Mouse (Mus musculus): ENCODE results near the gene Mllt10. TPM values are rescaled to one million over a fixed set of nuclear protein-coding genes. Genes with fewer than 3 reads are reported as not detected.

Mllt10 gene
- total and polyA plus RNA-seq, 2 experiments from 2014 or later, result 28.9 to 96.5 TPM

DNA sequence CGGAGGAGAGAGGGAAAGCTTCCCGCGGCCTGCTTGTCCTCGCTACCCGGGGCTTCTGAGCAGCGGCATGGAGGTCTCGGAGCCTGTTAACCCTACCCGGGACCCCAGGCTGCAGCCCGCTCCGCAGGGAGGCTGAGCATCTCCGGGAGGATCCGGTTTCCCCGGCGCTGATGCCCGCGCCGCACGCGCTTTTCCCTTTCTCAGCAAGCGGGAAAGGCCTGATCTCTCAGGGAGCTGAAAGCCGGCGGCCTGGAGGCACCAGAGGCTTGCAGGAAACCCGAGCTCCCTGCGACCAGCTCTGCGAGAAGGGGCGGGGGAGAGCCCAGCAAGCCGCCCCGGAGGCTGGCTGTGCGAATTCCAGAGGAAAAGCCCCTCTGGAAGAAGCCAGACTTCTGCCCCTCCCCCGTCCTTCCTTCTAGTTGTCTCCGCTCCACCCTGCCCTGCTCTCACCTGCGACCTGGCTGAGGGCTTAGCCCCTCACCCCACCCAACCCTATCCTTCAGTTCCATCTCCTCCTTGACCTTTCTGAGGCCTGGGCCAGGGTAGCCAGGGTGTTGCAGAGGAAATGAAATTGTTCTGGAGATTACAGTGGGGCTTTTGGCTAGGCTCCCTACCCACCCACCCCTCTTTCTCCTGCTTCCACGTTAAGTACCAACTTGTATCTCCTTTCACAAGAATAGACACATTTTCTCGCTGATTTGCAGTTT lies 23.1 kb upstream of the Mllt10 start:
- Histone ChIP-seq H3K9me3 (ENCODE audit: low read length) (no peaks in the 10 kb centered on the region), H3K27me3 (ENCODE audit: insufficient read depth, low read length) (no peaks in the 10 kb centered on the region), H3K4me2 (ENCODE audit: low read depth, low read length, poor library complexity, severe bottlenecking) (peak overlapping the region; percentile 80), H3K36me3 (ENCODE audit: insufficient read depth, low read length) (no peaks in the 10 kb centered on the region), H3K4me3 (ENCODE audit: low read depth, low read length) (peak overlapping the region; percentile 36), H3K27ac (ENCODE audit: low read depth, low read length) (no peak overlapping the region), H3K4me1 (ENCODE audit: insufficient read depth, low read length) (peaks cover 13% of the 10 kb centered on the region; the same call in 1 of the 2 replicates), H3K9ac (replicated peaks; ENCODE audit: low read length, poor library complexity, severe bottlenecking) (peak overlapping the region; percentile 55)
- DNase-seq (ENCODE audit: low spot score) (peak; percentile 68), ATAC-seq (ENCODE audit: low FRiP score) (no peak)
- no peak for TF ChIP-seq CTCF (IDR thresholded peaks at IDR 0.05)
- WGBS, result 14% methylated on average over 29 of the region's 34 CpGs

DNA sequence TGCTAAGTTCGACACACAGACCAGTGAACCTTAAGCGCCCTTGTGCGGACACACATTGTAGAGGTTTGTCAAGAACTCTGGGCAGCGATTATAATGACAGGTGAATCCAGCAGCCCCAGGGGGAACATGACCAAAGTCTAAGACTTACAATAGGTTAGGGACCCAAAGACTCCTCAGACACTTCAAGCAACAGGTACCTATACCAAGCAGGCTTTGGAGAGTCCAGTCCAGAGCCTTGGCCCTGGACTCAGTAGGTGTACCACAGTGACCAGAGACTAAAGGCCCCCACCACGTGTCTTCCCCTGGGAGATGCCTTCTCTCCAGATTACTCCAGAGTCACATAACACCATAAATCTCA lies 22.5 kb upstream of the Mllt10 start:
- no peak for TF ChIP-seq CTCF (IDR thresholded peaks at IDR 0.05)
- H3K27ac ChIP-seq (ENCODE audit: low read depth, low read length), result no peak overlapping the region
- 60% methylated on average over 5 of the region's 5 CpGs for WGBS
- H3K27me3 ChIP-seq (ENCODE audit: insufficient read depth, low read length), result no peaks in the 10 kb centered on the region
- ATAC-seq (ENCODE audit: low FRiP score), result no peak
- no peak overlapping the region for H3K4me3 ChIP-seq (ENCODE audit: low read depth, low read length)
- no peak overlapping the region for H3K4me2 ChIP-seq (ENCODE audit: low read depth, low read length, poor library complexity, severe bottlenecking)
- DNase-seq (ENCODE audit: low spot score), result no peak
- no peaks in the 10 kb centered on the region for H3K36me3 ChIP-seq (ENCODE audit: insufficient read depth, low read length)
- H3K9ac ChIP-seq (replicated peaks; ENCODE audit: low read length, poor library complexity, severe bottlenecking), result no peak overlapping the region
- H3K9me3 ChIP-seq (ENCODE audit: low read length), result no peaks in the 10 kb centered on the region
- peaks cover 10% of the 10 kb centered on the region; the same call in 1 of the 2 replicates for H3K4me1 ChIP-seq (ENCODE audit: insufficient read depth, low read length)

DNA sequence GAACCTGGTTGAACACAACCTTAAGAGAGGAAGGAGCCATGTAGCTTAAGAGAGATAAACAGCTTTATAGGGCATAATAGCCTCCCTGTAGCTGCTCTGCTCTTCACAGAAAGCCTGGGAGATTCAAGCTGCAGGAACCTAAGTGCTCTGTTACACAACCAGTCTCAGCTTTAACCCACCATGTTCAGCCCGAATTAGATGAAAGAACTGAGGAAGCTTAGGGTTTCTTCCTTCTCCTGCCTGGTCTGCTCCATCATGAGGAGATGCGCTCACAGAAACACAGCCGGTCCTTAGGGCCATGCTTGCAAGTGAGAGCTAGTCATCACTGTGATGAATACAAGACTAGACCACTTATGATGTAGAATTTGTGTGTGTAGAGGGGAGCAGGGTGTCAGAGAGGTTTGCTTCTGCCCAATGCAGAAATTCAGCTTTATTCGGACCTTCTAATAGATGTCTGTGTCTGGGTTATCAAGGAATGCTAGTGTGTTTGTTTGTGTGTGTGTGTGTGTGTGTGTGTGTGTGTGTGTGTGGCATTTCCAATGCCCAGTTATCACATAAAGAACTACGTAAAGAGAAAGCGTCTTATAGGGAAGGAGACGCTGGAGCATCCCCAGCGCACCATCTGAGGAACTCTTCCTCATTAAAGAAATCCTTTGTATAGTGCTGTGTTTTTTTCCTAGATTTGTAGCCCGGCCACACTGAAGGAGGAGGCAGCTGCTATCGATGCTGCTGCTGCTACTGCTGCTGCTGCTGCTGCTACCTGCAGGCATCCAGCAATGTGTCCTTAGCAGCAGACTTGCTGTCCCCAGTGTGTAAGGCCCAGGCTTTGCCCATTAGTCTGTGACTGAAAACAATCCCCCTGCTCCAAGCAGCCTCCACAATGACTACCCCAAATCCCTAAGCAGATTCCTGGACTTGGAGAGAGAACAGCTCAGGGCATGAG lies 21.6 kb upstream of the Mllt10 start:
- Histone ChIP-seq H3K9me3 (ENCODE audit: low read length) (no peaks in the 10 kb centered on the region), H3K4me3 (ENCODE audit: low read depth, low read length) (no peak overlapping the region), H3K4me1 (ENCODE audit: insufficient read depth, low read length) (peaks cover 10% of the 10 kb centered on the region; the same call in 1 of the 2 replicates), H3K36me3 (ENCODE audit: insufficient read depth, low read length) (no peaks in the 10 kb centered on the region), H3K4me2 (ENCODE audit: low read depth, low read length, poor library complexity, severe bottlenecking) (no peak overlapping the region), H3K27me3 (ENCODE audit: insufficient read depth, low read length) (no peaks in the 10 kb centered on the region), H3K9ac (replicated peaks; ENCODE audit: low read length, poor library complexity, severe bottlenecking) (no peak overlapping the region), H3K27ac (ENCODE audit: low read depth, low read length) (no peak overlapping the region)
- no peak for TF ChIP-seq CTCF (IDR thresholded peaks at IDR 0.05)
- ATAC-seq (ENCODE audit: low FRiP score), result no peak
- 52% methylated on average over 10 of the region's 10 CpGs for WGBS
- no peak for DNase-seq (ENCODE audit: low spot score)

DNA sequence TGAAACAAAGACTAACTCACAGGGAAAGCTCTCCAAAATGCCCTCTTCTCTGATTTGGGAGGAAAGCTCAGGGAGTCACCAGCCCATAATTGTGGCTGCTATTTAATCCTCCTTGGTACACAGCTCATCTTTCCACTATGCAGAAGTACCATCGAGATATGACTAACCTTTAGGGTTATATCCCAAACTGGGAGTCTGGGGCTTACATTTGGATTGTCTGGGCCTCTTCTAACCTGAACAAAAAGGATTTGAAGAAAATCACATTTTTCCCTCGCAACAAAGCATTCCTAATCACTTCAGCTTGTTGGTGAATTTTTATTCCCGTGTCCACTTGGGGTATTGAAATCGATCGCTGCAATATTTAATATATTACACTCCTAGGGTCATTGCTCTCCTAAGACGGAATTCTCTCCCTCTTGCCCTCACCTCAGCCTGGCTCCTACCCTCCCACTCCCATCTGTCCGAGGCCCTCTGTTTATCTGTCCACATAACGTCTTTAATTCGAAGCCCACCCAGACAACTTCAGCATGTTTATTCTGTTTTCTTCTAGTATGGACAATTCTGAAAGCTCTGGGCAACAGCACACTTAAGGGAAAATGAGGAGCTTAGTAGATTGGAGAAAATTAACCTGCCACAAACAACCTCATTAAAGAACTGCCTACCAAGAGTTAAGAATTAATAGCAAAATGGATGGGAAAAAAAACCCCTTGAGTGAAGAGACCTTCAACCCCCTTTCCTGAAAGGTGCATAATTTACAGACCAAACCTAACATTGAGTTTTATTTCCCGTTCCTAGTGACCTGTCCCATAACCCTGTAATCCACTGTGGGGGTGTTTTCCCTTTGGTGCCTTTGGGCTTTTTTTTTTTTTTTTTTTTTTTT lies 20.4 kb upstream of the Mllt10 start:
- no peaks in the 10 kb centered on the region for H3K27me3 ChIP-seq (ENCODE audit: insufficient read depth, low read length)
- H3K4me3 ChIP-seq (ENCODE audit: low read depth, low read length), result no peak overlapping the region
- H3K4me1 ChIP-seq (ENCODE audit: insufficient read depth, low read length), result peaks cover 10% of the 10 kb centered on the region; the same call in 1 of the 2 replicates
- no peak overlapping the region for H3K9ac ChIP-seq (replicated peaks; ENCODE audit: low read length, poor library complexity, severe bottlenecking)
- H3K36me3 ChIP-seq (ENCODE audit: insufficient read depth, low read length), result no peaks in the 10 kb centered on the region
- 62% methylated on average over 10 of the region's 10 CpGs for WGBS
- no peaks in the 10 kb centered on the region for H3K9me3 ChIP-seq (ENCODE audit: low read length)
- DNase-seq (ENCODE audit: low spot score) (no peak), ATAC-seq (ENCODE audit: low FRiP score) (no peak)
- H3K27ac ChIP-seq (ENCODE audit: low read depth, low read length), result no peak overlapping the region
- H3K4me2 ChIP-seq (ENCODE audit: low read depth, low read length, poor library complexity, severe bottlenecking), result no peak overlapping the region
- no peak for TF ChIP-seq CTCF (IDR thresholded peaks at IDR 0.05)

DNA sequence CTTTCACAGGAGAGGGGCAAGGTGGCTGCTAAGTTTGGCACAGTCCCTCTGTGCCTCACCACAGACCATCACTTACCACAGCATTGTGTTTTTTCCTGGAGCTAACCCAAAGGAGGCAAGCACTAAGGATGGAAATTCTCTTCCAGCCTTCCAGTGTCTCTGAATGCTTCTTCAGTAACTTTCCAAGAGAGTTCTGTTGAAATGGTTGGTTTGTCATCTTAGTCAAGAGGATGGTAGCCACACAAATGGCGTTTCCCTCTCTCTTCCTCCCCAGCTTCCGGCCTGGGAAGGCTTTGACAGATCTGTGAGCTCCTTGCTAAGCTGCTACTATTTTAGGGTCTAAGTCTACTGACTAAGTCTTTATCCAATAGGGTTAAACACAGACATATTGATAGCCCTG lies 17.5 kb upstream of the Mllt10 start, which contains the start of gene A930004D18Rik:
Gene A930004D18Rik, minus strand, starts transcription at position 247 of the 400 bp plus-strand sequence.
- Histone ChIP-seq H3K27me3 (ENCODE audit: insufficient read depth, low read length) (no peaks in the 10 kb centered on the region), H3K4me1 (ENCODE audit: insufficient read depth, low read length) (peaks cover 7% of the 10 kb centered on the region; the same call in 1 of the 2 replicates), H3K4me3 (ENCODE audit: low read depth, low read length) (no peak within 1 kb of the TSS), H3K4me2 (ENCODE audit: low read depth, low read length, poor library complexity, severe bottlenecking) (no peak within 1 kb of the TSS), H3K9me3 (ENCODE audit: low read length) (no peaks in the 10 kb centered on the region), H3K9ac (replicated peaks; ENCODE audit: low read length, poor library complexity, severe bottlenecking) (no peak within 1 kb of the TSS), H3K36me3 (ENCODE audit: insufficient read depth, low read length) (no peaks in the 10 kb centered on the region), H3K27ac (ENCODE audit: low read depth, low read length) (no peak within 1 kb of the TSS)
- TF ChIP-seq CTCF (IDR thresholded peaks at IDR 0.05), result no peak
- 78% methylated on average over 2 of the region's 2 CpGs for WGBS
- DNase-seq (ENCODE audit: low spot score) (no peak), ATAC-seq (ENCODE audit: low FRiP score) (no peak)
